25 mouse cellular contexts compared by ENCODE assay signal in genomic region chr17:47042866-47043265, GRCm38 (mm10).
"Had no signal": no experiment of that assay in that cellular context is flagged by ENCODE, and none has a peak within 500 bp of the region (broad histone marks: within the 10 kb centered on the region; RNA-seq: fewer than 3 reads in every experiment).

No protein-coding gene starts in this region.

- H3K9me3 ChIP-seq: hindbrain, embryonic 12.5 days; intestine, embryonic 15.5 days; kidney, embryonic 15.5 days; limb, embryonic 15.5 days; liver, embryonic 13.5 days had no signal

- H3K36me3 ChIP-seq: heart, embryonic 12.5 days; hindbrain, embryonic 10.5 days; hindbrain, embryonic 12.5 days; intestine, embryonic 15.5 days; kidney, embryonic 15.5 days; limb, embryonic 13.5 days; limb, embryonic 15.5 days; liver, embryonic 13.5 days had no signal

- ATAC-seq: hindbrain, embryonic 16.5 days; inflammation-experienced regulatory T-cells, adult 6 months; intestine, embryonic 15.5 days; intestine, postnatal 0 days had no signal

- H3K27ac ChIP-seq: gastrocnemius, adult 2 months; heart, adult 2 months; hindbrain, embryonic 10.5 days; hindbrain, embryonic 12.5 days; hindbrain, embryonic 14.5 days; intestine, embryonic 15.5 days; kidney, embryonic 15.5 days; kidney, postnatal 0 days; layer of hippocampus, adult 2 months; left cerebral cortex, adult 2 months; limb, embryonic 13.5 days; limb, embryonic 15.5 days; liver, embryonic 13.5 days had no signal

- H3K4me1 ChIP-seq: hindbrain, embryonic 12.5 days; intestine, embryonic 15.5 days; liver, embryonic 13.5 days had no signal

- DNase-seq: gastrocnemius, adult 2 months; gastrocnemius, postnatal 10 days; gastrocnemius, postnatal 25 days; heart, adult 2 months; heart, postnatal 10 days; heart, postnatal 4 days; kidney, adult 18-20 months; kidney, adult 8-10 months; kidney, postnatal 25 days; kidney, postnatal 4 days; liver, embryonic 13.5 days had no signal

- H3K4me3 ChIP-seq: gastrocnemius, adult 2 months; heart, adult 2 months; heart, embryonic 12.5 days; hindbrain, embryonic 10.5 days; hindbrain, embryonic 12.5 days; intestine, embryonic 15.5 days; kidney, embryonic 15.5 days; layer of hippocampus, adult 2 months; left cerebral cortex, adult 2 months; limb, embryonic 13.5 days; limb, embryonic 15.5 days; liver, embryonic 13.5 days had no signal

- H3K27me3 ChIP-seq: heart, embryonic 12.5 days; hindbrain, embryonic 12.5 days; intestine, embryonic 15.5 days; kidney, embryonic 15.5 days; limb, embryonic 13.5 days; limb, embryonic 15.5 days; liver, embryonic 13.5 days had no signal

- H3K9ac ChIP-seq: heart, embryonic 12.5 days; hindbrain, embryonic 12.5 days; hindbrain, embryonic 14.5 days; intestine, embryonic 15.5 days; kidney, embryonic 15.5 days; limb, embryonic 13.5 days; limb, embryonic 15.5 days; liver, embryonic 13.5 days had no signal

- H3K4me2 ChIP-seq: heart, embryonic 12.5 days; hindbrain, embryonic 12.5 days; hindbrain, embryonic 14.5 days; intestine, embryonic 15.5 days; kidney, embryonic 15.5 days; limb, embryonic 13.5 days; limb, embryonic 15.5 days; liver, embryonic 13.5 days had no signal
